Comparison of ENCODE assay signal across 8 mouse cellular contexts in the genomic region with DNA sequence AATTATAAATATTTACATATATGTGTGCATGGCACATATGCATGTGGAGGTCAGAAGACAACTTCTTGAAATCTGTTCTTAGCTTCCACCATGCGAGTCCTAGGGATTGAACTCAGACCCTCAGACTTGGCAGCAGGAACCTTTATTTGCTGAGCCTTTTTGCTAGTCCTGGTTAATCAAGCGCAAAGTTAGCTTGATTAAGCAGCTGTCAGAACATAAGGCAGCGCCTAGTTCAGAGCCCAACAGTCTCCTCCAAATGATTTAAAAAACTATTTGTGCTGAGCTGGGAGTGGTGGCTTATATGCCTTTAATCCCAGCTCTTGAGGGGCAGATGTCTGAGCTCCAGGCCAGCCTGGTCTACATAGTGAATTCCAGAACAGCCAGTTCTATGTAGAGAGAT. TPM values are rescaled to one million over a fixed set of nuclear protein-coding genes. Genes with fewer than 3 reads are reported as not detected.
DNase-seq lines count a peak whose midpoint lies in the region; ATAC-seq and TF ChIP-seq lines count a peak whose summit lies in the region.

No protein-coding gene starts in this region.

- H3K9me3 ChIP-seq in hindbrain, embryonic 14.5 days (ENCODE audit: control insufficient read depth, low read length), result no peaks in the 10 kb centered on the region
- no peaks in the 10 kb centered on the region for H3K9me3 ChIP-seq in midbrain, embryonic 15.5 days

- ATAC-seq in hindbrain, embryonic 14.5 days (ENCODE audit: low FRiP score), result no peak
- no peak for ATAC-seq in midbrain, embryonic 15.5 days (replicated peaks)
- no peak for ATAC-seq in activated CD4-positive, CD25-positive, alpha-beta regulatory T cell, adult 4 months

- no peaks in the 10 kb centered on the region for H3K27me3 ChIP-seq in kidney, adult 2 months (replicated peaks; ENCODE audit: control insufficient read depth, insufficient read depth, low read length)
- H3K27me3 ChIP-seq in hindbrain, embryonic 14.5 days (ENCODE audit: control insufficient read depth, insufficient read depth, low read length), result no peaks in the 10 kb centered on the region
- no peaks in the 10 kb centered on the region for H3K27me3 ChIP-seq in midbrain, embryonic 15.5 days (replicated peaks)

- peak overlapping the region; percentile 92 for H3K9ac ChIP-seq in hindbrain, embryonic 14.5 days
- no peak overlapping the region; the same call in 1 of the 2 replicates for H3K9ac ChIP-seq in midbrain, embryonic 15.5 days

- TF ChIP-seq POLR2A in kidney, adult 2 months (IDR thresholded peaks at IDR 0.05; ENCODE audit: low read depth, low read length), result no peak

- no peak overlapping the region for H3K4me3 ChIP-seq in kidney, adult 2 months (ENCODE audit: insufficient read depth, low read depth, low read length)
- H3K4me3 ChIP-seq in hindbrain, embryonic 14.5 days (replicated peaks; ENCODE audit: low read length), result peak overlapping the region; percentile 65
- H3K4me3 ChIP-seq in midbrain, embryonic 15.5 days, result peak overlapping the region; percentile 54; the same call in 1 of the 2 replicates

- no peak for DNase-seq in kidney, adult 2 months
- DNase-seq in kidney, adult 18-20 months, result no peak
- peak; percentile 52 to 53 for DNase-seq in cerebellum, postnatal 25 days
- DNase-seq in hindbrain, embryonic 14.5 days (ENCODE audit: low spot score), result peak; percentile 45
- no peak for DNase-seq in Muller cell, postnatal 12 days (ENCODE audit: inconsistent ontology term)
- no peak for DNase-seq in thymus, postnatal 4 days

- peaks cover 13% of the 10 kb centered on the region for H3K4me1 ChIP-seq in kidney, adult 2 months (ENCODE audit: control insufficient read depth, insufficient read depth, low read length)
- peaks cover 20% of the 10 kb centered on the region for H3K4me1 ChIP-seq in hindbrain, embryonic 14.5 days (replicated peaks; ENCODE audit: control insufficient read depth, insufficient read depth, low read length)
- peaks cover 39% of the 10 kb centered on the region for H3K4me1 ChIP-seq in midbrain, embryonic 15.5 days

- WGBS in kidney, adult 2 months, result 54% methylated on average over 3 of the region's 3 CpGs
- WGBS in hindbrain, embryonic 14.5 days, result 55% methylated on average over 3 of the region's 3 CpGs
- 71% methylated on average over 3 of the region's 3 CpGs for WGBS in midbrain, embryonic 15.5 days

- H3K4me2 ChIP-seq in hindbrain, embryonic 14.5 days (replicated peaks), result peak overlapping the region; percentile 96
- peak overlapping the region; percentile 91 for H3K4me2 ChIP-seq in midbrain, embryonic 15.5 days

- TF ChIP-seq CTCF in kidney, adult 2 months (conservative IDR thresholded peaks at IDR 0.05; ENCODE audit: insufficient read depth, insufficient read length, low read depth, low read length), result no peak

- no peaks in the 10 kb centered on the region for H3K36me3 ChIP-seq in kidney, adult 2 months (ENCODE audit: control insufficient read depth, insufficient read depth, low read length)
- peaks cover 6% of the 10 kb centered on the region for H3K36me3 ChIP-seq in hindbrain, embryonic 14.5 days (replicated peaks; ENCODE audit: control insufficient read depth, insufficient read depth)
- no peaks in the 10 kb centered on the region; the same call in 1 of the 2 replicates for H3K36me3 ChIP-seq in midbrain, embryonic 15.5 days (replicated peaks)

- H3K27ac ChIP-seq in kidney, adult 2 months (ENCODE audit: insufficient read depth, low read depth, low read length), result peak overlapping the region; percentile 16
- peak overlapping the region; percentile 95; the same call in 1 of the 2 replicates for H3K27ac ChIP-seq in hindbrain, embryonic 14.5 days
- no peak overlapping the region for H3K27ac ChIP-seq in midbrain, embryonic 15.5 days

RNA-seq across cellular contexts. Expression of a gene that starts 1.5 kb away (rescaled TPM):
- polyA plus RNA-seq in kidney, adult 2 months (2012; rRNA removed), result 68.9 and 75.5 TPM in 2 replicates
- 69.0 and 76.0 TPM in 2 replicates for polyA plus RNA-seq in hindbrain, embryonic 14.5 days (2014; fragmentation: Nextera tagmentation; extraction: Ambion mirVana)
- 78.5 and 87.4 TPM in 2 replicates for polyA plus RNA-seq in midbrain, embryonic 15.5 days (2015; fragmentation: Nextera tagmentation; extraction: Ambion mirVana)
- polyA plus RNA-seq in activated CD4-positive, CD25-positive, alpha-beta regulatory T cell, adult 4 months (2017; shearing (Covaris generic)), result 10 to 100 TPM; 45.1 to 54.9 TPM

RNA-seq across cellular contexts. Expression of a gene that starts 28.8 kb away (rescaled TPM):
- 40.4 and 43.9 TPM in 2 replicates for polyA plus RNA-seq in kidney, adult 2 months (2012; rRNA removed)
- polyA plus RNA-seq in hindbrain, embryonic 14.5 days (2014; fragmentation: Nextera tagmentation; extraction: Ambion mirVana), result 15.1 and 15.6 TPM in 2 replicates
- 10.1 and 10.8 TPM in 2 replicates for polyA plus RNA-seq in midbrain, embryonic 15.5 days (2015; fragmentation: Nextera tagmentation; extraction: Ambion mirVana)
- polyA plus RNA-seq in activated CD4-positive, CD25-positive, alpha-beta regulatory T cell, adult 4 months (2017; shearing (Covaris generic)), result 10 to 100 TPM; 24.7 to 25.0 TPM

Comparison
In these comparisons a context has a peak if more than half of its experiments do, and no peak if none do; other contexts are left out.
1. DNase-seq: peak in cerebellum, postnatal 25 days (2 of 2) and hindbrain, embryonic 14.5 days (single experiment); none in kidney, adult 2 months (single experiment), kidney, adult 18-20 months (single experiment), Muller cell, postnatal 12 days (single experiment) and thymus, postnatal 4 days (single experiment).